Mouse (Mus musculus) midbrain, embryonic 12.5 days (tissue): Measurements from ENCODE around the gene Agpat4. TPM values are rescaled to one million over a fixed set of nuclear protein-coding genes. Genes with fewer than 3 reads are reported as not detected.

Experiments used
- ATAC-seq: fragments of 200-750 bp; cut with Nextera tagmentation; 2 replicates; pipeline ENCODE4 v1.8.0; 2017; ENCODE audit warnings: low read depth, moderate TSS enrichment, moderate library complexity; ENCODE audit not compliant: low FRiP score
- H3K27ac ChIP-seq: fragments of 300-500 bp; sonication (generic); replicated peaks from 2 replicates; pipeline ENCODE4 v1.5.1; 2016; ENCODE audit warnings: mild to moderate bottlenecking
- H3K27me3 ChIP-seq: fragments of 300-500 bp; sonication (generic); 2 replicates; pipeline ENCODE4 v1.6.1; 2016; ENCODE audit warnings: mild to moderate bottlenecking
- H3K36me3 ChIP-seq: fragments of 300-500 bp; sonication (generic); 2 replicates; pipeline ENCODE4 v1.6.1; 2016
- H3K4me1 ChIP-seq: fragments of 300-500 bp; sonication (generic); 2 replicates; pipeline ENCODE4 v1.6.1; 2016
- H3K4me2 ChIP-seq: fragments of 300-500 bp; sonication (generic); replicated peaks from 2 replicates; pipeline ENCODE4 v1.6.1; 2016; ENCODE audit warnings: mild to moderate bottlenecking, moderate library complexity
- H3K4me3 ChIP-seq: fragments of 300-500 bp; sonication (generic); 2 replicates; pipeline ENCODE4 v1.5.1; 2016; ENCODE audit warnings: mild to moderate bottlenecking
- H3K9ac ChIP-seq: fragments of 300-500 bp; sonication (generic); replicated peaks from 2 replicates; pipeline ENCODE4 v1.6.1; 2016; ENCODE audit warnings: mild to moderate bottlenecking, moderate library complexity
- H3K9me3 ChIP-seq: fragments of 300-500 bp; sonication (generic); 2 replicates; pipeline ENCODE4 v1.6.1; 2016; ENCODE audit warnings: mild to moderate bottlenecking
- WGBS: fragments of 180-500 bp; shearing (Covaris S2); methylation state at CpG from one replicate; pipeline ENCODE4 v1.1.7; 2016; 5-methylcytosine and 5-hydroxymethylcytosine counted together
- polyA plus RNA-seq: library from polyadenylated mRNA; unstranded; fragments of >200 nt; fragmentation: Nextera tagmentation; extraction: Ambion mirVana; gene quantifications from 2 replicates; pipeline ENCODE4 v1.2.1, GENCODE M21; 2016

The Agpat4 gene
- polyA plus RNA-seq, 1 experiment from 2014 or later = 42.4 TPM

GRCm38 (mm10) chr17:12268538-12268937, 150.0 kb downstream of the Agpat4 start:
- H3K27me3 ChIP-seq = no peaks in the 10 kb centered on the region
- WGBS = 82% methylated on average over 10 of the region's 10 CpGs
- H3K4me3 ChIP-seq = no peak overlapping the region
- H3K27ac ChIP-seq = no peak overlapping the region
- peaks cover 33% of the 10 kb centered on the region for H3K36me3 ChIP-seq
- ATAC-seq = no peak
- H3K4me2 ChIP-seq = no peak overlapping the region
- H3K9ac ChIP-seq = no peak overlapping the region
- 0 out of 2 replicates have a peak, but pooled peaks cover 9% of the 10 kb centered on the region for H3K4me1 ChIP-seq
- H3K9me3 ChIP-seq = no peaks in the 10 kb centered on the region

Other genes with a start within 250 kb of the Agpat4 start
- 53.3 and 56.7 TPM in 2 replicates for gene Map3k4, start 200.1 kb downstream of the Agpat4 start, polyA plus RNA-seq